Mouse (Mus musculus) CH12.LX (cell line): ENCODE measurements at regions not wholly inside any gene's neighbourhood (a gene's known extent, or its start where the extent isn't known, plus 50 kb on each side); places are given as distances from the start of the nearest gene placed in this dataset.
"Not testable (repeated sequence)": the region's sequence is repeated elsewhere in the genome, so short reads cannot be mapped to it uniquely, and the experiment has no call there.

Experiments used
- DNase-seq: peaks from one replicate; pipeline ENCODE4 v3.0.0-alpha.2; 2013; ENCODE audit errors: extremely low read depth
- H3K27ac ChIP-seq: 2 replicates; pipeline ENCODE4 v1.5.1; 2012; ENCODE audit warnings: low read depth, mild to moderate bottlenecking, control low read depth, moderate library complexity; ENCODE audit not compliant: insufficient read depth
- H3K27me3 ChIP-seq: replicated peaks from 2 replicates; pipeline ENCODE3; 2012; ENCODE audit warnings: inconsistent platforms
- H3K36me3 ChIP-seq, 2 experiments: replicated peaks in 1 of 2; 2 replicates each; pipeline versions ENCODE3 to v1.6.1; 2012; ENCODE audit warnings: inconsistent platforms in 1 of 2, low read length in 1 of 2, mild to moderate bottlenecking in 1 of 2, mixed read lengths in 1 of 2, moderate library complexity in 1 of 2; ENCODE audit not compliant: control insufficient read depth in 1 of 2, insufficient read depth in 1 of 2
- H3K4me1 ChIP-seq, 2 experiments: 2 replicates each; pipeline ENCODE4 v1.6.1; 2012; ENCODE audit warnings: inconsistent platforms in 1 of 2, moderate library complexity in 1 of 2; ENCODE audit not compliant: insufficient read depth in 2 of 2, control insufficient read depth in 1 of 2
- H3K4me2 ChIP-seq: 2 replicates; pipeline ENCODE4 v1.6.1; 2012; ENCODE audit warnings: low read depth, mild to moderate bottlenecking, control low read depth; ENCODE audit not compliant: poor library complexity, insufficient read depth, severe bottlenecking
- H3K4me3 ChIP-seq, 3 experiments: fragments of 150-350 bp in 1 of 3; sonication (generic) in 1 of 3; replicated peaks in 1 of 3; 2 replicates each; pipeline versions ENCODE3 to v1.5.1; 2011 to 2012; ENCODE audit warnings: low read depth in 2 of 3, low read length in 2 of 3, mild to moderate bottlenecking in 2 of 3, moderate library complexity in 2 of 3, control low read depth in 1 of 3, improper control_type of control experiment in 1 of 3, inconsistent platforms in 1 of 3, mixed read lengths in 1 of 3; ENCODE audit not compliant: poor library complexity in 1 of 3
- H3K79me2 ChIP-seq: replicated peaks from 2 replicates; pipeline ENCODE4 v1.6.1; 2012; ENCODE audit warnings: mild to moderate bottlenecking, moderate library complexity; ENCODE audit not compliant: control insufficient read depth, poor library complexity, insufficient read depth, severe bottlenecking; ENCODE audit errors: extremely low read depth
- H3K9ac ChIP-seq: 2 replicates; pipeline ENCODE4 v1.6.1; 2012; ENCODE audit warnings: low read depth, mild to moderate bottlenecking, control low read depth, moderate library complexity; ENCODE audit not compliant: insufficient read depth
- H3K9me3 ChIP-seq: replicated peaks from 2 replicates; pipeline ENCODE3; 2012; ENCODE audit warnings: low read length, inconsistent platforms, mixed read lengths
- CHD2 ChIP-seq: IDR thresholded peaks from 2 replicates; pipeline ENCODE4 v1.6.1; 2011; ENCODE audit warnings: low read length, improper control_type of control experiment
- EP300 ChIP-seq: IDR thresholded peaks from 2 replicates; pipeline ENCODE4 v1.6.1; 2011; ENCODE audit warnings: low read length, improper control_type of control experiment
- ETS1 ChIP-seq: conservative IDR thresholded peaks from 2 replicates; pipeline ENCODE4 v1.6.1; 2012; ENCODE audit warnings: low read depth, mild to moderate bottlenecking, inconsistent platforms, low read length, improper control_type of control experiment, moderate library complexity
- GABPA ChIP-seq: IDR thresholded peaks from 2 replicates; pipeline ENCODE4 v1.6.1; 2012; ENCODE audit warnings: low read depth, low read length, improper control_type of control experiment, inconsistent platforms; ENCODE audit not compliant: insufficient replicate concordance
- IRF4 ChIP-seq: IDR thresholded peaks from 2 replicates; pipeline ENCODE4 v1.6.1; 2014; ENCODE audit warnings: low read depth, mild to moderate bottlenecking, inconsistent platforms, low read length, improper control_type of control experiment
- JUN ChIP-seq: IDR thresholded peaks from 2 replicates; pipeline ENCODE4 v1.6.1; 2011; ENCODE audit warnings: low read depth, mild to moderate bottlenecking, low read length, improper control_type of control experiment, moderate library complexity; ENCODE audit not compliant: insufficient read depth
- JUND ChIP-seq: conservative IDR thresholded peaks from 2 replicates; pipeline ENCODE4 v1.6.1; 2011; ENCODE audit warnings: low read depth, low read length, improper control_type of control experiment
- KAT2A ChIP-seq: IDR thresholded peaks from 2 replicates; pipeline ENCODE4 v1.6.1; 2012; ENCODE audit warnings: low read length, improper control_type of control experiment, inconsistent platforms; ENCODE audit not compliant: insufficient replicate concordance
- MAFK ChIP-seq: IDR thresholded peaks from 2 replicates; pipeline ENCODE4 v1.6.1; 2011; ENCODE audit warnings: low read length, improper control_type of control experiment; ENCODE audit not compliant: insufficient replicate concordance
- MAZ ChIP-seq: IDR thresholded peaks from 2 replicates; pipeline ENCODE4 v1.6.1; 2012; ENCODE audit warnings: low read depth, mild to moderate bottlenecking, inconsistent platforms, low read length, improper control_type of control experiment, moderate library complexity
- MYC ChIP-seq: IDR thresholded peaks from 2 replicates; pipeline ENCODE4 v1.6.1; 2011; ENCODE audit warnings: low read depth, mild to moderate bottlenecking, improper control_type of control experiment, low read length
- NELFE ChIP-seq: IDR thresholded peaks from 2 replicates; pipeline ENCODE4 v1.6.1; 2011; ENCODE audit warnings: low read depth, low read length, improper control_type of control experiment
- SIN3A ChIP-seq: IDR thresholded peaks from 2 replicates; pipeline ENCODE4 v1.6.1; 2012; ENCODE audit warnings: low read length, improper control_type of control experiment, inconsistent platforms
- SMC3 ChIP-seq: IDR thresholded peaks from 2 replicates; pipeline ENCODE4 v1.6.1; 2011; ENCODE audit warnings: low read depth, low read length, improper control_type of control experiment
- TBP ChIP-seq: conservative IDR thresholded peaks from 2 replicates; pipeline ENCODE4 v1.6.1; 2011; ENCODE audit warnings: low read depth, low read length, improper control_type of control experiment
- TCF12 ChIP-seq: IDR thresholded peaks from 2 replicates; pipeline ENCODE4 v1.6.1; 2014; ENCODE audit warnings: low read depth, mild to moderate bottlenecking, inconsistent platforms, low read length, improper control_type of control experiment
- ZC3H11A ChIP-seq: IDR thresholded peaks from 2 replicates; pipeline ENCODE4 v1.6.1; 2012; ENCODE audit warnings: low read depth, mild to moderate bottlenecking, inconsistent platforms, low read length, improper control_type of control experiment
- ZKSCAN1 ChIP-seq: IDR thresholded peaks from 2 replicates; pipeline ENCODE4 v1.6.1; 2012; ENCODE audit warnings: low read depth, inconsistent platforms, low read length, improper control_type of control experiment, borderline replicate concordance
- ZMIZ1 ChIP-seq: IDR thresholded peaks from 2 replicates; pipeline ENCODE4 v1.6.1; 2012; ENCODE audit warnings: low read depth, mild to moderate bottlenecking, inconsistent platforms, low read length, improper control_type of control experiment
- ZNF384 ChIP-seq: IDR thresholded peaks from 2 replicates; pipeline ENCODE4 v1.6.1; 2012; ENCODE audit warnings: low read depth, low read length, improper control_type of control experiment, inconsistent platforms
- dilution Hi-C: fragments of 300-500 bp; cut with MboI; formaldehyde crosslinking; loops from 2 replicates; pipeline ENCODE4 v1.14.3; 2020; ENCODE audit warnings: low sequenced_read_pairs; ENCODE audit not compliant: extremely low pct_unique_long_range_greater_than_20kb, extremely low pct_ligation_motif_present
- in situ Hi-C: fragments of 300-500 bp; cut with MboI; formaldehyde crosslinking; loops from 3 replicates; pipeline ENCODE4 v1.14.3; 2019; ENCODE audit warnings: low sequenced_read_pairs, low pct_ligation_motif_present, low pct_unique_long_range_greater_than_20kb, mixed read lengths

- TF ChIP-seq ZNF384: no peak
- no peak for TF ChIP-seq SIN3A
- no peak for TF ChIP-seq MYC
- no peak for TF ChIP-seq SMC3
- TF ChIP-seq, all 38 proteins: peak for 0
- Histone ChIP-seq H3K4me1 (peaks cover 0 to 2% of the 10 kb centered on the region in 2 experiments; a peak in 1 of 4 replicates), H3K9ac (no peak overlapping the region), H3K27me3 (no peaks in the 10 kb centered on the region), H3K79me2 (no peaks in the 10 kb centered on the region), H3K27ac (no peak overlapping the region), H3K36me3 (no peaks in the 10 kb centered on the region), H3K4me2 (no peak overlapping the region), H3K9me3 (no peaks in the 10 kb centered on the region), H3K4me3 (no peak overlapping the region)
- in situ Hi-C loops (no loop called here), dilution Hi-C loops (no loop called here)
- DNase-seq: no peak
These were observed 209.6 kb upstream of the Rnf219 start for GRCm38 (mm10) chr14:104732036-104732435.

DNA sequence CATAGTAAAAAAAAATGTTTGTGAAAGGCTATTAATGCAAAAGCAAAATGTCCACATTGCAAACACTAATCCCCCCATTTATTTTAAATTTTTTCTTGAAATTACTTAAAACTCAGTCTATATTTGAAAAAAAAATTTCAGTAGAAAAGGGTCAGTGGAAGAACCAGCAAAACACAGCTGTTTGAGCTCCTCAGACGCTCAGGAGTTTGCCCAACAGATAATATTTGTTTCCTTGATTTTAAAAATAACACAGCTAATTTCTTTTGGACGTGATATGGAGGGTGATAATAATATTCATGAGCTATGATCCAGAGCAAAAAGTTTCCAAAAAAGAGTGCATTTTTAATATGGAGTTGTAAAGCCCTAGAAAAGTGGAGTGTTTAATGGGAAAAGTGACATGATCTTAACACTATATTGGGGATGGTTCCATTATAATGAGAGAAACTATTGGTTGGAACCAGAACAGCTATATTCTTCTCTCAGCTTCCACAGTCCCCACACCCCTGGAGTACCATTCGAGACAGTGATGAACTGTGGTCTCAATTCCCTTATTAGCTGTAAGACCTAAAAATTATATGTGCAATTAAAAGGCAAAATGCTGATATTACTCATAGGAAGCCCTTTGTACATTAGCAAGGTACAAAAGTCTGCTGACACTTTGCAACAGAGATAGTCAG lies 209.0 kb upstream of the Rnf219 start:
- H3K36me3 ChIP-seq: no peaks in the 10 kb centered on the region
- no peak for DNase-seq
- H3K9me3 ChIP-seq: no peaks in the 10 kb centered on the region
- dilution Hi-C loops: no loop called here
- H3K79me2 ChIP-seq: no peaks in the 10 kb centered on the region
- H3K27me3 ChIP-seq: no peaks in the 10 kb centered on the region
- no peak for TF ChIP-seq MAFK
- TF ChIP-seq NELFE: no peak
- TF ChIP-seq ZKSCAN1: no peak
- TF ChIP-seq IRF4: no peak
- no peak for TF ChIP-seq ZMIZ1
- no peak for TF ChIP-seq SMC3
- no peak for TF ChIP-seq CHD2
- TF ChIP-seq MAZ: no peak
- TF ChIP-seq GABPA: no peak
- no peak for TF ChIP-seq SIN3A
- no peak for TF ChIP-seq TCF12
- TF ChIP-seq TBP: no peak
- TF ChIP-seq MYC: no peak
- no peak for TF ChIP-seq ZC3H11A
- no peak for TF ChIP-seq EP300
- TF ChIP-seq KAT2A: no peak
- TF ChIP-seq JUN: no peak
- no peak for TF ChIP-seq JUND
- TF ChIP-seq ETS1: no peak
- H3K4me3 ChIP-seq: no peak overlapping the region
- no peak overlapping the region for H3K9ac ChIP-seq
- H3K27ac ChIP-seq: no peak overlapping the region
- peaks cover 0 to 2% of the 10 kb centered on the region in 2 experiments; a peak in 1 of 4 replicates for H3K4me1 ChIP-seq
- no peak overlapping the region for H3K4me2 ChIP-seq
- in situ Hi-C loops: no loop called here

DNA sequence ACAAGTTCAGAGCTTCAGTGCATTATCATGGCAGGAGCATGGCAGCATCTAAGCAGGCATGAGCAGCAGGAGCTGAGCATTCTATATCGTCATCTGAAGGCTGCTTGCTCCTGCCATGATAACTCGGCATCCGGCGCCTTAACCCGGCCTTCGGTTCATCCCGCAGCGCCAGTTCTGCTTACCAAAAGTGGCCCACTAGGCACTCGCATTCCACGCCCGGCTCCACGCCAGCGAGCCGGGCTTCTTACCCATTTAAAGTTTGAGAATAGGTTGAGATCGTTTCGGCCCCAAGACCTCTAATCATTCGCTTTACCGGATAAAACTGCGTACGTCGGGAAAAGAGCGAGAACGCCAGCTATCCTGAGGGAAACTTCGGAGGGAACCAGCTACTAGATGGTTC lies 193.2 kb upstream of the Rnf219 start:
- H3K9me3 ChIP-seq, dilution Hi-C loops, DNase-seq: not testable (repeated sequence)

More for the DNA sequence above, 193.2 kb upstream of the Rnf219 start:
- H3K9ac ChIP-seq, H3K4me2 ChIP-seq, H3K27me3 ChIP-seq, in situ Hi-C loops, H3K79me2 ChIP-seq, H3K36me3 ChIP-seq, H3K4me1 ChIP-seq, H3K27ac ChIP-seq, H3K4me3 ChIP-seq: not testable (repeated sequence)
